ENCODE assay signal across 13 mouse cellular contexts in genomic region chr4:47150806-47151205, GRCm38 (mm10). TPM values are rescaled to one million over a fixed set of nuclear protein-coding genes. Genes with fewer than 3 reads are reported as not detected.
"Had no signal": no experiment of that assay in that cellular context is flagged by ENCODE, and none has a peak within 500 bp of the region (broad histone marks: within the 10 kb centered on the region; RNA-seq: fewer than 3 reads in every experiment).

No protein-coding gene starts in this region.

- ATAC-seq: midbrain, embryonic 16.5 days had no signal

- DNase-seq: kidney, adult 9 months; layer of hippocampus, adult 9-11 months; layer of hippocampus, postnatal 36 days; liver, embryonic 13.5 days; liver, postnatal 0 days; right cerebral cortex, postnatal 25 days; thymus, adult 2 months; thymus, postnatal 25 days had no signal

- H3K36me3 ChIP-seq: limb, embryonic 15.5 days; liver, embryonic 13.5 days; lung, embryonic 15.5 days; midbrain, embryonic 12.5 days had no signal

- H3K27ac ChIP-seq: limb, embryonic 15.5 days; liver, embryonic 13.5 days; midbrain, embryonic 12.5 days had no signal

- H3K27me3 ChIP-seq: limb, embryonic 15.5 days; liver, embryonic 13.5 days; lung, embryonic 15.5 days; midbrain, embryonic 12.5 days had no signal

- H3K4me2 ChIP-seq: limb, embryonic 15.5 days; liver, embryonic 13.5 days; lung, embryonic 15.5 days; midbrain, embryonic 12.5 days had no signal

- H3K4me3 ChIP-seq: limb, embryonic 15.5 days; liver, embryonic 13.5 days; lung, embryonic 15.5 days; midbrain, embryonic 12.5 days had no signal

- H3K9me3 ChIP-seq: limb, embryonic 15.5 days; liver, embryonic 13.5 days; lung, embryonic 15.5 days; midbrain, embryonic 12.5 days had no signal

- H3K9ac ChIP-seq: limb, embryonic 15.5 days; liver, embryonic 13.5 days; liver, postnatal 0 days; lung, embryonic 15.5 days; midbrain, embryonic 12.5 days had no signal

- H3K4me1 ChIP-seq: liver, embryonic 13.5 days; midbrain, embryonic 12.5 days had no signal

RNA-seq across cellular contexts. Expression of gene Col15a1, which starts 57.2 kb away (rescaled TPM):
- total RNA-seq: megakaryocyte-erythroid progenitor cell, adult 5-6 weeks had no signal
